Mouse (Mus musculus): ENCODE results near the gene Bnip3.

DNA sequence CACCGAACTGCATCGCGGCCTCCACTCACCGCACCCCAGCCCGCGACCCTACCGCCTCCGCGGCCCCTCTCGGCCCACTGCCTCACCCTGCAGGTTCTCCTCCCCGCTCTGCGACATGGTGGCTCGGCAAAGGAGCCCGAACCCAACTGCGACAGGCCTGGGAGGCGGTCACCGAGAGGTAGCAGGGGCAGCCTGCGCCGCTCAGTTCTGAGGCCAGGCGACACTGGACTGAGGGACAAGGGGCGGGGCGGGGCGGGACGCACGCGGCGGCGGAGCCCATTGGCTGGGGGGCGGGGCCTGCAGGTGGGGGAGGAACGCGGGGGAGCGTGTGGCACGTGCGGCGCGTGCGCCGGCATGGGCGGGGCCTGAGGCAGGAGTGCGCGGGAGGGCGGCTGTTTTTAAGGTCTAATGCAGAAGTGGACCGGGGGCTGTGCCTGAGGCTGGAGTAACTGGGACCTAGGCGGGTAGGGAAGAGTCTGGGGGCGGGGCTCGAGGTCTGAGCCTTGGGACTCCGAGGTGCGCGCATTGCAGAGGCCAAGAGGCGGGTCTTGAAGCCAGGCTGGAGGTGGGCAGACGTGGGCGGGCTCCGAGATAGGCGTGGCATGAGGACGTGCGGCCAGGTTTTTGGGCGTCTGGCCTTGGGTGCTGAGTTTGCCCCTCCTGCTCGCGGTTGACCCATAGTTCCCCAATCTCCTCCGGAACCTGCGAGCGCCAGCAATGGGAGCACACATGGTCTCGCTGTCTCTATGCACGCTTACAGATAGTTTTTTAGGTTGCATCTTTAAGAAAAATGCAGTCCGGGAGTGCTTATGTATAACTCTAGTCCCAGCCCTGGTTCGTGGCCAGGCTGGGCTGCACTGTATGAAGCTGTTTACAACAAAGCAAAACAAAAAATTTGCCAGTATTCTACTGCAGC lies at the start of gene Bnip3:
- TF ChIP-seq CTCF (IDR thresholded peaks at IDR 0.05; ENCODE audit: extremely low read depth, insufficient read depth, insufficient read length, insufficient replicate concordance): no peak
- TF ChIP-seq POLR2A (IDR thresholded peaks at IDR 0.05; ENCODE audit: low read depth, low read length): no peak; the same call in 1 of the 2 replicates
